21 mouse cellular contexts compared by ENCODE assay signal in the genomic region with DNA sequence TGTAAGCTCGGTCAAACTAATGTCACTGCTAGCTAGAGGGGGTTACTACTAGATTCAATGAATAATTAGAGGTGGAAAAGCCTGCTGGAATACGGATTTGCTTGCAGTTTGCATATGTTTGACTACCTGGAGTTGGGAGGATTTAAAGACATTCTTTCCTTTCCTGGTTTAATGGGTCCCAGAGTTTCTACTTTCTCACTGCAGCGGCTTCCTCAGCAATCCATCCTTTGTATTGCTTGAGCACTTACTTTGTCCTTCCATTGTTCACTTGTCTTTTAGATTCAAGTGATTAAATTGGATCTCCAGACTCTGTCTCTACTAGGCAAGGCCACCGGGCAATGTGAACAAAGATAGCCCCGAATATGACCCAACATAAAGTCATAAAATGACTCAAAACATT. TPM values are rescaled to one million over a fixed set of nuclear protein-coding genes. Genes with fewer than 3 reads are reported as not detected.
DNase-seq lines count a peak whose midpoint lies in the region; TF ChIP-seq lines count a peak whose summit lies in the region.
"Had no signal": no experiment of that assay in that cellular context is flagged by ENCODE, and none has a peak within 500 bp of the region (broad histone marks: within the 10 kb centered on the region; RNA-seq: fewer than 3 reads in every experiment).

No protein-coding gene starts in this region.

- DNase-seq in ES-CJ7 (ENCODE audit: low read depth, low spot score) = peak; percentile 97
- peak; percentile 98 for DNase-seq in R1 (ENCODE audit: low read depth, low spot score)
- DNase-seq in left cerebral cortex, adult 9 months (ENCODE audit: low spot score in 2 of 2) = no peak
- no peak for DNase-seq in embryo, embryonic 11 days
- no peak for DNase-seq in lung, adult 18-20 months
- DNase-seq: adrenal gland, adult 8-10 months; adrenal gland, postnatal 14 days; adrenal gland, postnatal 36 days; cerebellum, adult 11-12 months; cerebellum, adult 2 months; cerebellum, adult 9-10 months; cerebellum, postnatal 10 days; cerebellum, postnatal 25 days had no signal

- no peaks in the 10 kb centered on the region for H3K9me3 ChIP-seq in ES-Bruce4 (replicated peaks; ENCODE audit: control insufficient read depth, insufficient read depth, low read length, poor library complexity, severe bottlenecking)
- H3K9me3 ChIP-seq: embryonic facial prominence, embryonic 13.5 days; embryonic facial prominence, embryonic 15.5 days; forebrain, embryonic 10.5 days; forebrain, embryonic 12.5 days; G1E had no signal

- no peaks in the 10 kb centered on the region for H3K36me3 ChIP-seq in ES-Bruce4 (ENCODE audit: control insufficient read depth, insufficient read depth, low read length, poor library complexity, severe bottlenecking)
- H3K36me3 ChIP-seq: embryonic facial prominence, embryonic 13.5 days; embryonic facial prominence, embryonic 15.5 days; forebrain, embryonic 10.5 days; forebrain, embryonic 12.5 days; G1E had no signal

- TF ChIP-seq POLR2A in ES-Bruce4 (IDR thresholded peaks at IDR 0.05; ENCODE audit: insufficient read depth, low read length) = no peak

- H3K9ac ChIP-seq in ES-Bruce4 (ENCODE audit: low read depth, poor library complexity, severe bottlenecking) = no peak overlapping the region
- H3K9ac ChIP-seq: embryonic facial prominence, embryonic 13.5 days; embryonic facial prominence, embryonic 15.5 days; forebrain, embryonic 12.5 days had no signal

- H3K4me3 ChIP-seq in ES-Bruce4 (ENCODE audit: low read depth, low read length) = no peak overlapping the region
- H3K4me3 ChIP-seq: embryonic facial prominence, embryonic 13.5 days; embryonic facial prominence, embryonic 15.5 days; erythroblast, embryonic 14.5 days; forebrain, embryonic 10.5 days; forebrain, embryonic 12.5 days had no signal

- TF ChIP-seq EP300 in ES-Bruce4 (IDR thresholded peaks at IDR 0.05; ENCODE audit: insufficient read depth, low read depth, low read length) = no peak

- peak overlapping the region; percentile 16 for H3K27ac ChIP-seq in ES-Bruce4 (ENCODE audit: insufficient read depth, low read length)
- H3K27ac ChIP-seq: embryonic facial prominence, embryonic 13.5 days; embryonic facial prominence, embryonic 15.5 days; forebrain, embryonic 10.5 days; forebrain, embryonic 12.5 days had no signal

- peaks cover 5% of the 10 kb centered on the region for H3K4me1 ChIP-seq in ES-Bruce4 (ENCODE audit: control insufficient read depth, insufficient read depth, low read length)

- TF ChIP-seq CTCF in ES-Bruce4 (IDR thresholded peaks at IDR 0.05; ENCODE audit: low read depth, low read length) = no peak

- no peaks in the 10 kb centered on the region for H3K27me3 ChIP-seq in ES-Bruce4 (ENCODE audit: control insufficient read depth, insufficient read depth, low read length, poor library complexity, severe bottlenecking)
- H3K27me3 ChIP-seq: embryonic facial prominence, embryonic 13.5 days; embryonic facial prominence, embryonic 15.5 days; forebrain, embryonic 12.5 days; Patski had no signal

RNA-seq across cellular contexts. Expression of a gene that starts 5.7 kb away (rescaled TPM):
- polyA plus RNA-seq in ES-Bruce4 (2011; ENCODE audit: insufficient read depth, insufficient read length, low read depth, missing spikeins) = 53.6 and 65.0 TPM in 2 replicates

Comparison
In these comparisons a context has a peak if more than half of its experiments do, and no peak if none do; other contexts are left out.
1. DNase-seq: peak in ES-CJ7 (single experiment) and R1 (single experiment); none in left cerebral cortex, adult 9 months (0 of 2), embryo, embryonic 11 days (single experiment) and lung, adult 18-20 months (0 of 2).